Mouse (Mus musculus) stomach, postnatal 0 days (tissue): ENCODE data around the gene Tada3. TPM values are rescaled to one million over a fixed set of nuclear protein-coding genes. Genes with fewer than 3 reads are reported as not detected.
A peak's percentile ranks its signal among the peaks of the same experiment; 100 is the strongest.

ENCODE experiments used
- ATAC-seq: fragments of 200-750 bp; cut with Nextera tagmentation; 2 replicates; pipeline ENCODE4 v1.8.0; 2017; ENCODE audit not compliant: low FRiP score, low TSS enrichment
- DNase-seq: peaks from one replicate; pipeline ENCODE4 v3.0.0-alpha.2; 2016; ENCODE audit warnings: low spot score
- H3K27ac ChIP-seq: fragments of 300-500 bp; sonication (generic); replicated peaks from 2 replicates; pipeline ENCODE4 v1.5.1; 2014; ENCODE audit warnings: mild to moderate bottlenecking, control low read depth
- H3K27me3 ChIP-seq: fragments of 300-500 bp; sonication (generic); 2 replicates; pipeline ENCODE4 v1.6.1; 2014; ENCODE audit warnings: low read length; ENCODE audit not compliant: control insufficient read depth, insufficient read depth
- H3K36me3 ChIP-seq: fragments of 300-500 bp; sonication (generic); 2 replicates; pipeline ENCODE4 v1.6.1; 2014; ENCODE audit warnings: low read length, mixed read lengths; ENCODE audit not compliant: control insufficient read depth, insufficient read depth
- H3K4me1 ChIP-seq: fragments of 300-500 bp; sonication (generic); replicated peaks from 2 replicates; pipeline ENCODE4 v1.6.1; 2014; ENCODE audit warnings: antibody characterized with exemption; ENCODE audit not compliant: control insufficient read depth, insufficient read depth
- H3K4me2 ChIP-seq: fragments of 300-500 bp; sonication (generic); replicated peaks from 2 replicates; pipeline ENCODE4 v1.6.1; 2014; ENCODE audit warnings: low read depth, mild to moderate bottlenecking, control low read depth, moderate library complexity
- H3K4me3 ChIP-seq: fragments of 300-500 bp; sonication (generic); 2 replicates; pipeline ENCODE4 v1.5.1; 2014; ENCODE audit warnings: low read depth, low read length, control low read depth
- H3K9ac ChIP-seq: fragments of 300-500 bp; sonication (generic); 2 replicates; pipeline ENCODE4 v1.6.1; 2014; ENCODE audit warnings: mild to moderate bottlenecking, low read length, control low read depth, mixed read lengths
- H3K9me3 ChIP-seq: fragments of 300-500 bp; sonication (generic); 2 replicates; pipeline ENCODE4 v1.6.1; 2016; ENCODE audit warnings: low read length; ENCODE audit not compliant: control insufficient read depth
- CTCF ChIP-seq: IDR thresholded peaks from 2 replicates; pipeline ENCODE4 v1.5.1; 2016; ENCODE audit warnings: antibody characterized with exemption, low read depth, mild to moderate bottlenecking, moderate library complexity
- EP300 ChIP-seq: optimal IDR thresholded peaks from 2 replicates; pipeline ENCODE3; 2016; ENCODE audit warnings: antibody characterized with exemption
- WGBS: fragments of 180-500 bp; shearing (Covaris S2); extraction: QIAGEN DNeasy Blood & Tissue Kit; methylation state at CpG from one replicate; pipeline ENCODE4 v1.1.7; 2014; 5-methylcytosine and 5-hydroxymethylcytosine counted together
- polyA plus RNA-seq: library from polyadenylated mRNA; unstranded; fragments of >200 nt; fragmentation: Nextera tagmentation; extraction: Ambion mirVana; gene quantifications from 2 replicates; pipeline ENCODE4 v1.2.1, GENCODE M21; 2015

Gene Tada3
- polyA plus RNA-seq, 1 experiment from 2014 or later: 21.3 TPM

- H3K9me3 ChIP-seq: no peaks in the 10 kb centered on the region
- ATAC-seq (no peak), DNase-seq (no peak)
- H3K9ac ChIP-seq: no peak overlapping the region
- H3K36me3 ChIP-seq: no peaks in the 10 kb centered on the region
- TF ChIP-seq CTCF (no peak), EP300 (no peak)
- no peak overlapping the region for H3K4me3 ChIP-seq
- H3K27ac ChIP-seq: no peak overlapping the region
- H3K27me3 ChIP-seq: no peaks in the 10 kb centered on the region
- H3K4me2 ChIP-seq: no peak overlapping the region
- peaks cover 3% of the 10 kb centered on the region; the same call in 1 of the 2 replicates for H3K4me1 ChIP-seq
- WGBS: 58% methylated on average over 4 of the region's 4 CpGs
Measured at GRCm38 (mm10) chr6:113346897-113347296, 30.8 kb downstream of the Tada3 start.

DNA sequence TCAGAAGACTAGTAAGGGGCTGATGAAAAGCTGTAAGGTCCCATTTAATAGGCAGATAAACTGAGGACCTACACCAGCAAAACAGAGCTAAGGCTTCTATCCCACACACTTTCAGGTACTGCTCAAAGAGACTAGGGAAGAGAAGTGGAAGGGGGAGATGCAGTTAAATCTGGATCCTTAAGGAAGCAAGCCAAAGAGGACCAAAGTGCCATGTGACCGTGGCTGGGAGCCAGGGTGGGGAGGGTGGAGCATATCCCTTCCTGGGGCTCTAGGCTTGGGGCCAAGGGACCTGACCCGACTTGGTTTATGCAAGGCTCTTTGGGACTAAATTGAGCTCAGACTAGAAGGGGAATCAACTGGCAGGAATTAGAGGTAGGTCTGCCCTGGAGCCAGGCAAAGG lies 33.4 kb downstream of the Tada3 start:
- peak overlapping the region; percentile 83 for H3K9ac ChIP-seq
- peak; percentile 58 for DNase-seq
- 7% methylated on average over 2 of the region's 2 CpGs for WGBS

DNA sequence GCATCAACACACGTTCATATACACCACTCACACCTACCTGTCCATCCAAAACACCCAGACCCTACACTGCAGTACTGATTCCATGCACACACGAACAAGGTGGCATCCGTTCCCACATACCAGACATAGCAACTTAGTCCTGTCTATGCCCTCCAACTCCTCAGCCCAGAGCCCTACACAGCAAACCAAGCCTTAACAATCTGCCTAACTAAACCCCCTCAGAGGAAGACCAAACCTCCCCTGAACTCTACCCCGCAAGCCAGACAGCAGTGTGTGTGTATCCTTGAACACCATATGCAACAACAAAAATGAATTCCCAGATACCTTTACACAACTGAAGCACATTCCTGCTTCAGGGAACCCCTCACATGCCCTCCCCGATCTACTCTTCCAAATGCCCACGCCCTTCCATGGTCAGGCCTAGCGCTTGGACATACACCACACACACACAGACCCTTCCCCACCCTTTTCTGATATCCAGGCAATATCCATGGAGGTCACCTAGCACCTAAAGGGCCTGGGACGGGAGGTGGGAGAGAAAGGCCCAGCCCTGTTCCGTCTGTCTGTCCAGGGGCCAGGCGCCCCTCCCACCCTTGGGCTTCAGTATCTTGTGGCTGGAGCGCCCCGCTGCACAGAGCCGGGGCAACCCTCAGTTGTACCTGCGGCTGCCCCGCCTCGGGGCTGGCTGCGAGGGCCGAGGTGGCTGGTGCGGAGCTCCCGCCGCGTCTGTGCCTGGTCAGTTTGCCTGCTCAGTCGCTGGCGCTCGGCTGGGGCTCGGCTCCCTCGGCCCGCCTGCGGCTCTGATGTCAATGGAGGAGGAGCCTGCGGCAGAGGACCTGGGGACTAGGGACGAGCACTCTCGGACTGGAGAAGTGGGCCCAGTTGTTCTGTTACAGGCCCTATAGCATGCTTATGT lies 34.2 kb downstream of the Tada3 start, which contains the start of gene Camk1:
TSS of gene Camk1 (minus strand) at position 808 of the 916 bp plus-strand sequence.
- WGBS: 9% methylated on average over 32 of the region's 32 CpGs
- peak within 1 kb of the TSS; percentile 66 for H3K4me3 ChIP-seq

More for the DNA sequence above, 33.4 kb downstream of the Tada3 start:
- H3K4me3 ChIP-seq: no peak overlapping the region
- TF ChIP-seq CTCF: no peak
- no peak for TF ChIP-seq EP300
- peak overlapping the region; percentile 59; the same call in 1 of the 2 replicates for H3K27ac ChIP-seq
- peak overlapping the region; percentile 84; the same call in 1 of the 2 replicates for H3K4me2 ChIP-seq
- peaks cover 5% of the 10 kb centered on the region; the same call in 1 of the 2 replicates for H3K4me1 ChIP-seq
- ATAC-seq: peak; percentile 18; the same call in 1 of the 2 replicates
- H3K9me3 ChIP-seq: no peaks in the 10 kb centered on the region
- no peaks in the 10 kb centered on the region for H3K36me3 ChIP-seq
- no peaks in the 10 kb centered on the region for H3K27me3 ChIP-seq

DNA sequence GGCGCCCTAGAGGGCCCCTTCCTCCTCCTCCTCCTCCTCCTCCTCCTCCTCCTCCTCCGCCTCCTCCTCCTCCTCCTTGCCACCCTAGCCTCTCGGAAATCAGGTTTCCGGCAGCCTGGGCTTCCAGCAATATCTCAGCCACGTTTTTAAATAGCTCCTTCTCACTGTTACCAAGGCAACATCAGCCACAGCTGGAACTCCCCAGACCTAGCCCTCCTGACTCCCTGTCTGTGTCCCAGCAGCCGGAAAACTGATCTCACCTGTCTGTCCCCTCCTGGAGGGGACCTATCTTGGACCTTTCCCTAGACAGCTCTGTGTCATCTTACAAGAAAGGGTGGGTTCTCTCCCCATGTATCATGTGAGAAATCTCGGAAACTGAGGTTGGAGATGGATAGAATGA lies 35.4 kb downstream of the Tada3 start:
- H3K9ac ChIP-seq: no peak overlapping the region
- 0 out of 2 replicates have a peak, but pooled peaks cover 3% of the 10 kb centered on the region for H3K36me3 ChIP-seq
- peak overlapping the region; percentile 84 for H3K4me2 ChIP-seq
- H3K9me3 ChIP-seq: no peaks in the 10 kb centered on the region
- TF ChIP-seq EP300 (no peak), CTCF (no peak)
- H3K27me3 ChIP-seq: no peaks in the 10 kb centered on the region
- H3K4me1 ChIP-seq: peaks cover 5% of the 10 kb centered on the region; the same call in 1 of the 2 replicates
- ATAC-seq (no peak), DNase-seq (no peak)
- H3K27ac ChIP-seq: no peak overlapping the region
- no peak overlapping the region for H3K4me3 ChIP-seq
- 27% methylated on average over 6 of the region's 7 CpGs for WGBS

More for the DNA sequence above, 34.2 kb downstream of the Tada3 start, which contains the start of gene Camk1:
- Histone ChIP-seq H3K4me1 (peaks cover 5% of the 10 kb centered on the region; the same call in 1 of the 2 replicates), H3K36me3 (no peaks in the 10 kb centered on the region), H3K9ac (peak within 1 kb of the TSS; percentile 83), H3K4me2 (peak within 1 kb of the TSS; percentile 84), H3K27ac (peak within 1 kb of the TSS; percentile 59; the same call in 1 of the 2 replicates), H3K9me3 (no peaks in the 10 kb centered on the region), H3K27me3 (no peaks in the 10 kb centered on the region)
- no peak for TF ChIP-seq EP300
- TF ChIP-seq CTCF: 0 out of 2 replicates have a peak, but pooled peaks have one; percentile 4
- ATAC-seq (peak; percentile 84), DNase-seq (peak; percentile 84)

GRCm38 (mm10) chr6:113341574-113341973 lies 36.1 kb downstream of the Tada3 start:
- H3K27me3 ChIP-seq: no peaks in the 10 kb centered on the region
- no peak for TF ChIP-seq EP300
- no peak for TF ChIP-seq CTCF
- no peak for DNase-seq
- ATAC-seq: no peak
- H3K4me2 ChIP-seq: no peak overlapping the region
- no peak overlapping the region for H3K4me3 ChIP-seq
- no peak overlapping the region for H3K9ac ChIP-seq
- H3K9me3 ChIP-seq: no peaks in the 10 kb centered on the region
- H3K4me1 ChIP-seq: peaks cover 5% of the 10 kb centered on the region; the same call in 1 of the 2 replicates
- H3K36me3 ChIP-seq: 0 out of 2 replicates have a peak, but pooled peaks cover 3% of the 10 kb centered on the region
- no peak overlapping the region for H3K27ac ChIP-seq
- 81% methylated on average over 6 of the region's 6 CpGs for WGBS
